Mouse (Mus musculus): Measurements from ENCODE around the gene Rapgefl1. TPM values are rescaled to one million over a fixed set of nuclear protein-coding genes. Genes with fewer than 3 reads are reported as not detected.

The Rapgefl1 gene
- total and polyA plus RNA-seq, 3 experiments, result 0.58 to 1.4 TPM; not detected in 1

DNA sequence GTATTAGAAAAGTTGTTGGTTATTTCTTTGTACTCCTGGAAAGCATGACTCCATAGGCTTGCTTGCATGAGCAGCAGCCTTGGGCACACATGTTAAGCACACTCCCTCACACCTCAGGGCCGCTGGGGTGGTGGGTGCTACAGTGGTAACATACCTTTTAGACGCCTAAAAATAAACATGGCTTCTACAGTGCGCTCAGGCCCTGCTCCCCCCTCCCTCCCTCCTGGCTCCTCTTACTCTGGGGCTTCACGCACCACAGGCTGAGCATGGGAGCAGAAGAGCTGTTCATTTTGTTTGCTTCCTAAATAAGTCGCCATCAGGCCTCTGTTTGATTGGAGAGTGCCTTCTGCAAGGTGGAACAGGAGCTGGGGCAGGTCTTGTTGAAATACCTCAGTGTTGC, 39.3 kb upstream of the Rapgefl1 start:
- no peaks in the 10 kb centered on the region for H3K9me3 ChIP-seq (replicated peaks; ENCODE audit: insufficient read depth, low read length)
- no peak for TF ChIP-seq ZC3H11A (IDR thresholded peaks at IDR 0.05; ENCODE audit: low read depth, low read length)
- TF ChIP-seq MXI1 (IDR thresholded peaks at IDR 0.05; ENCODE audit: low read depth, low read length), result no peak; the same call in 1 of the 2 replicates
- no peak for TF ChIP-seq UBTF (IDR thresholded peaks at IDR 0.05; ENCODE audit: borderline replicate concordance, insufficient read depth, low read depth, low read length)
- TF ChIP-seq NRF1 (IDR thresholded peaks at IDR 0.05; ENCODE audit: insufficient read depth, low read depth, low read length, poor library complexity, severe bottlenecking), result no peak
- peaks cover 2 to 21% of the 10 kb centered on the region in 2 experiments; a peak in 2 of 4 replicates for H3K4me1 ChIP-seq (ENCODE audit: control insufficient read depth in 1 of 2, insufficient read depth in 2 of 2, low read length in 2 of 2)
- no peaks in the 10 kb centered on the region for H3K27me3 ChIP-seq (ENCODE audit: control insufficient read depth in 1 of 2, insufficient read depth in 2 of 2, low read length in 2 of 2)
- H3K27ac ChIP-seq (ENCODE audit: control insufficient read depth, low read depth, low read length), result no peak overlapping the region
- peak overlapping the region; percentile 84 for H3K9ac ChIP-seq (ENCODE audit: control insufficient read depth, low read depth, low read length, poor library complexity, severe bottlenecking)
- peaks cover 18 to 22% of the 10 kb centered on the region in 2 experiments for H3K36me3 ChIP-seq (ENCODE audit: control insufficient read depth in 1 of 2, insufficient read depth in 2 of 2, low read length in 2 of 2)
- no peak for DNase-seq (ENCODE audit: low read depth, low spot score)
- peak overlapping the region; percentile 65 to 90 for H3K4me3 ChIP-seq (ENCODE audit: control insufficient read depth in 1 of 2, insufficient read depth in 1 of 2, low read depth in 2 of 2, low read length in 2 of 2)
- peaks cover 45% of the 10 kb centered on the region for H3K79me2 ChIP-seq (ENCODE audit: control insufficient read depth, insufficient read depth, low read length, poor library complexity)

DNA sequence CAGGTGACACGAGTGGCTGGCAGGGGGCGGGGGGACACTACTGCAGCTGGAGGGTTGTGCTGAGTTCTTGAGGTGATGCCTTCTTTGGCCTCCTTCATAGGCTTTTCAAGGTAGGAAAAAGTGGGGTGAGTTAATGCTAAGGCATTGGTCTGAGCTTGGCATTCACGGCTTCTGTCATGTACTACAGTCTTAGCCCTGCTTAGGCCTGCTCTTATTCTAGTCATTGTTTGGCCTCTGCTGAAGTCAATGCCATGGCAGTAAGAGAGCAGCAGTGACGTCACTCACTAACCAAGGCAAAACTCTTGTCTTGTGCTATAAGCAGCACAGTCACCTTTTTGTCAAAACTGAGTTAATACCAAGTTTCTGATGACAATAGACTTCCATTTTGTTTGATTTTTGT, 38.7 kb upstream of the Rapgefl1 start:
- peaks cover 16 to 27% of the 10 kb centered on the region in 2 experiments for H3K36me3 ChIP-seq (ENCODE audit: control insufficient read depth in 1 of 2, insufficient read depth in 2 of 2, low read length in 2 of 2)
- H3K9ac ChIP-seq (ENCODE audit: control insufficient read depth, low read depth, low read length, poor library complexity, severe bottlenecking), result no peak overlapping the region
- peaks cover 2 to 15% of the 10 kb centered on the region in 2 experiments; a peak in 1 of 4 replicates for H3K4me1 ChIP-seq (ENCODE audit: control insufficient read depth in 1 of 2, insufficient read depth in 2 of 2, low read length in 2 of 2)

DNA sequence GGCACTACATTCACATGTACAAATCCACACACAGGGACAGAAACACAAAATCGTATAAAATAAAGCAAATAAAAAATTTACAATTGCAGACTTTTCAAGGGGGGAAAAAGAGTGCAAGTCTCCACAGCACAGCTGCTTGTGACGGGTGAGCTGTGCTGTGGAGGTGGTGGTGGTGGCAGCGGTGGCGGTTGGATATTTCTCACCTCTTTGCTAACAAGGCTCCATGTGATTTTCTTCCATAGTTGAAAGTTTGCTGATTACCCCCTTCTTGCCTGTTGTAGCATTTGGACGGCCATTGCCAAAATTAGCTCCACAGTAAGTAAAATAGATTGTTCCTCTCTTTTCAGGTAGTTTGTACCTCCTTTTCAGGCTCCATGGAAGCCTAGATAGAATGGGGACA, 32.0 kb upstream of the Rapgefl1 start, which contains the start of gene Casc3:
Casc3 (plus strand) TSS at position 301 of the 400 bp plus-strand sequence.
- H3K9me3 ChIP-seq (replicated peaks; ENCODE audit: insufficient read depth, low read length), result no peaks in the 10 kb centered on the region
- H3K79me2 ChIP-seq (ENCODE audit: control insufficient read depth, insufficient read depth, low read length, poor library complexity), result no peaks in the 10 kb centered on the region; the same call in 1 of the 2 replicates
- no peak within 1 kb of the TSS for H3K9ac ChIP-seq (ENCODE audit: control insufficient read depth, low read depth, low read length, poor library complexity, severe bottlenecking)
- H3K36me3 ChIP-seq (ENCODE audit: control insufficient read depth in 1 of 2, insufficient read depth in 2 of 2, low read length in 2 of 2), result peaks cover 12 to 42% of the 10 kb centered on the region in 2 experiments
- H3K27ac ChIP-seq (ENCODE audit: control insufficient read depth, low read depth, low read length), result no peak within 1 kb of the TSS
- no peaks in the 10 kb centered on the region for H3K27me3 ChIP-seq (ENCODE audit: control insufficient read depth in 1 of 2, insufficient read depth in 2 of 2, low read length in 2 of 2)
- no peak for DNase-seq (ENCODE audit: low read depth, low spot score)
- no peak for TF ChIP-seq MYB (IDR thresholded peaks at IDR 0.05; ENCODE audit: low read depth, low read length)
- no peak for TF ChIP-seq TCF12 (IDR thresholded peaks at IDR 0.05; ENCODE audit: low read depth, low read length)
- no peak for TF ChIP-seq SMC3 (IDR thresholded peaks at IDR 0.05; ENCODE audit: low read depth, low read length)
- TF ChIP-seq POLR2AphosphoS5 (IDR thresholded peaks at IDR 0.05; ENCODE audit: borderline replicate concordance, low read depth, low read length), result no peak
- no peak for TF ChIP-seq CHD1 (IDR thresholded peaks at IDR 0.05; ENCODE audit: low read depth, low read length)
- no peak for TF ChIP-seq JUND (IDR thresholded peaks at IDR 0.05; ENCODE audit: low read depth, low read length)
- TF ChIP-seq MEF2A (IDR thresholded peaks at IDR 0.05; ENCODE audit: extremely low read depth, insufficient replicate concordance, low read depth, low read length, poor library complexity, severe bottlenecking), result no peak
- TF ChIP-seq ZC3H11A (IDR thresholded peaks at IDR 0.05; ENCODE audit: low read depth, low read length), result no peak
- TF ChIP-seq CTCF (IDR thresholded peaks at IDR 0.05 in 2 of 3, conservative IDR thresholded peaks at IDR 0.05 in 1 of 3; ENCODE audit: control insufficient read depth in 1 of 3, insufficient read depth in 1 of 3, low read depth in 2 of 3, low read length in 3 of 3, poor library complexity in 1 of 3, severe bottlenecking in 1 of 3), result no peak
- TF ChIP-seq EP300 (IDR thresholded peaks at IDR 0.05; ENCODE audit: low read depth in 1 of 2, low read length in 2 of 2), result no peak
- TF ChIP-seq USF2 (IDR thresholded peaks at IDR 0.05; ENCODE audit: borderline replicate concordance in 1 of 2, insufficient read depth in 1 of 2, low read depth in 1 of 2, low read length in 2 of 2), result no peak
- no peak for TF ChIP-seq RCOR1 (IDR thresholded peaks at IDR 0.05; ENCODE audit: low read depth, low read length)
- TF ChIP-seq MAFK (IDR thresholded peaks at IDR 0.05; ENCODE audit: borderline replicate concordance, low read depth, low read length), result no peak
- TF ChIP-seq GATA1 (IDR thresholded peaks at IDR 0.05; ENCODE audit: low read depth, low read length), result no peak
- TF ChIP-seq BHLHE40 (IDR thresholded peaks at IDR 0.05; ENCODE audit: borderline replicate concordance, low read depth, low read length), result no peak
- H3K4me1 ChIP-seq (ENCODE audit: control insufficient read depth in 1 of 2, insufficient read depth in 2 of 2, low read length in 2 of 2), result peaks cover 3% of the 10 kb centered on the region in 2 experiments; a peak in 3 of 4 replicates
- H3K4me3 ChIP-seq (ENCODE audit: control insufficient read depth in 1 of 2, insufficient read depth in 1 of 2, low read depth in 2 of 2, low read length in 2 of 2), result no peak within 1 kb of the TSS

More for the DNA sequence above, 38.7 kb upstream of the Rapgefl1 start:
- Histone ChIP-seq H3K27ac (ENCODE audit: control insufficient read depth, low read depth, low read length) (no peak overlapping the region), H3K9me3 (replicated peaks; ENCODE audit: insufficient read depth, low read length) (no peaks in the 10 kb centered on the region), H3K79me2 (ENCODE audit: control insufficient read depth, insufficient read depth, low read length, poor library complexity) (peaks cover 45% of the 10 kb centered on the region), H3K27me3 (ENCODE audit: control insufficient read depth in 1 of 2, insufficient read depth in 2 of 2, low read length in 2 of 2) (no peaks in the 10 kb centered on the region), H3K4me3 (ENCODE audit: control insufficient read depth in 1 of 2, insufficient read depth in 1 of 2, low read depth in 2 of 2, low read length in 2 of 2) (no peak overlapping the region)
- TF ChIP-seq RAD21 (IDR thresholded peaks at IDR 0.05; ENCODE audit: low read depth, low read length) (no peak), CHD2 (IDR thresholded peaks at IDR 0.05; ENCODE audit: low read length) (no peak), ZC3H11A (IDR thresholded peaks at IDR 0.05; ENCODE audit: low read depth, low read length) (no peak), USF1 (IDR thresholded peaks at IDR 0.05; ENCODE audit: low read depth, low read length) (no peak), MYC (IDR thresholded peaks at IDR 0.05; ENCODE audit: low read depth, low read length) (no peak), BHLHE40 (IDR thresholded peaks at IDR 0.05; ENCODE audit: borderline replicate concordance, low read depth, low read length) (no peak), JUND (IDR thresholded peaks at IDR 0.05; ENCODE audit: low read depth, low read length) (no peak)
- no peak for DNase-seq (ENCODE audit: low read depth, low spot score)

All from MEL (cell line).